Mouse (Mus musculus) naive thymus-derived CD4-positive, alpha-beta T cell, adult 2 months (primary cell): ENCODE results near the gene Zfp219.
"Not testable (repeated sequence)": the region's sequence is repeated elsewhere in the genome, so short reads cannot be mapped to it uniquely, and the experiment has no call there.

Source experiments
- DNase-seq: peaks from one replicate; pipeline ENCODE4 v3.0.0-alpha.2; 2011; ENCODE audit warnings: low read depth

Gene Zfp219

GRCm38 (mm10) chr14:52020486-52021137 lies at the start of gene Zfp219:
Gene Zfp219 (minus strand): TSS chr14:52020733.
- DNase-seq, result peak; percentile 75

DNA sequence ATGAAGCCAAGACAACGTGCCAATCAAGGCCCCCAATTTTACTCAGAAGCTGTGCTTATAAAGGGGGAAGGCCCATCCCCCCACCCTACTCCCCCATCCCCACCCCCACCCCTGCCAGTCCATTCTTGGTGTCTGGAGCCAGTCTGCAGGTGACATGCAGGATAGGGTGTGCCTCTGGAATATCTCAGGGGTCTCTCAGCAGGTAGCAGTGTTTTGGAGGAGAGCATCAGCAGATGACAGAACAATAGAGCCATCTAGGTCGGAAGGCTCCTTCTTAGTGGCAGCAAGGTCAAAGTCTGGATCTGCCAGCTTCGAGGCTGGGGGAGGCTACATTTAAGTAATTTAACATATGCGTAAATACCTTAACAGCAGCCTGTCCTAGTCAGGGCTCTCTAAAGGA lies 45.6 kb upstream of the Zfp219 start:
- no peak for DNase-seq

GRCm38 (mm10) chr14:52061798-52062197 lies 41.3 kb upstream of the Zfp219 start:
- DNase-seq, result no peak

- DNase-seq, result no peak
Observed at GRCm38 (mm10) chr14:52060800-52061199, 40.3 kb upstream of the Zfp219 start.

- DNase-seq, result no peak
Observed at GRCm38 (mm10) chr14:52059982-52060381, 39.4 kb upstream of the Zfp219 start.

GRCm38 (mm10) chr14:52052720-52053119 lies 32.2 kb upstream of the Zfp219 start:
- not testable (repeated sequence) for DNase-seq

- no peak for DNase-seq
Observed at GRCm38 (mm10) chr14:52045966-52046565, 25.5 kb upstream of the Zfp219 start.

DNA sequence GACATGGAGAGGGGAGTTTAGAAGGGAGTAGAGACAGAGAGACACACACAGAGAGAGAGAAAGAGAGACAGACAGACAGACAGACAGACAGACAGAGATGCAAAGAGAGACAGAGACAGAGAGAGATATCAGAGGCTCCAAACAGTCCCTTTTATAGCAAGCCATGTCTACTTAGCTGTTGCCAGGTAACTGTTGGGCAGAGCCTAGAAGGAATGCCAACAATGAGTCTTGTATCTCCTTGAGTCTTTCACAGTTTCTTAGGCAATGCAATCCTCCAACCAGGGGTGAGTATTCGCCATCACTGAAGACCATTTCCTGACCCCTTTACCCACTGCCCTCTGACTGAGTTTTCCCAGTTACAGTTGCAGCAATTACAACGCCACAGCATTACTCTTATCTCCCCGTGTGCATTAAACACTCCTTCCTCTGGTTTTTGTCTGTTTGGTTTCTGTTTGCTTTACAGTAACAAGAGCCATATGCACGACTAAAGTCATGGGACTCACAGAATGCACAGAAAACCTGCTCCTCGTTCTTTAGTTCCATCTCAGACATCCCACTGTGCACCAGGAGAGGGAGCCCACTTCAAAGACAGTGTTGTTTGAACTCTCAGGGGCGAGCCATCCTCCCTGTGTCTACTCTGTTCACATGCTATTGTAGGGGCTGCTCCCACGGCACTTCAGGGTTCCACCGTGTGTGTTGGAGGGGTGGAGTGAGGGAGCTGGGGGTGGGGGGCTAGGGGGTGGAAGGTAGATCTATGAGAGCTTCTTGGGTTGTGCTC lies 24.6 kb upstream of the Zfp219 start:
- peak; percentile 37 for DNase-seq

DNA sequence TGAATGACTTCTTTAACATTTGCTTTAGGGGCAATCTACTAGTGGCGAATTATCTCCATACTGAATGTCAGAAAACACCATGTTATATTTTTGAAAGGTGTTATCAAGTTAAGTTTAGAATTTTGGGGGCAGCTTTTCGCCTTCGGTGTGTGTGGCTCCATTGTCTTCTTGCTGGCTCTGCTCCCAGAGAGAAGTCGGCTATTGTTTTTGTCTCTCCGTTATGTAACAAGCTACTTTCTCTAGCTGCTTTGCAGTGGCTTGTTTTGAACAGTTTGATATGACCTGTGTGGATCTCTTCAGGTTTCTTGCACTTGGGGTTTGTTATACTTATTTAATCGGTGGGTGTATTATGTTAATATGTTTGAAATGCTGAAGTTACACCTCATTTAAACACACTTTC lies 22.9 kb upstream of the Zfp219 start:
- no peak for DNase-seq

GRCm38 (mm10) chr14:52042359-52042758 lies 21.8 kb upstream of the Zfp219 start, which contains the start of gene Olfr221:
Gene Olfr221 (minus strand): TSS chr14:52042459.
- DNase-seq, result not testable (repeated sequence)

DNA sequence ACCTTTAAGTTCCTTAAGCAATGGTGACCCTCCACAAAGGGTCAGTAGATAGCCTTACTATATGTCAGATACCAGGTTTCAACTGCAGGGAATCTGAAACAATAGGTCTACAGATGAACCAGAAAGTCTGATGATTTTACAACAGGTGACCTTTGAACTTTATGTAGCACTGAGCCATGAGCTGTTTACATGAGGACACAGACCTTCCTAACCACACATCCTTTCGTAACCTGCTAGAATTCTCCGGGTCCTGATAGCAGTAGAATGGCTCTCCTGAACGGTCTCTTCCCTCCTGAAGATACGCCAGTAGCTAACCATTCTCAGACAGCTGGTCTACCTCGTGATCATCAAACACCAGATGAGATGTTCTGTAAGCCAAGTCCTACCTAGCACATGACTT lies 18.8 kb upstream of the Zfp219 start:
- no peak for DNase-seq

- DNase-seq, result no peak
Observed at GRCm38 (mm10) chr14:52035926-52036325, 15.4 kb upstream of the Zfp219 start.

- no peak for DNase-seq
Observed at GRCm38 (mm10) chr14:52026342-52026741, 5.8 kb upstream of the Zfp219 start.

DNA sequence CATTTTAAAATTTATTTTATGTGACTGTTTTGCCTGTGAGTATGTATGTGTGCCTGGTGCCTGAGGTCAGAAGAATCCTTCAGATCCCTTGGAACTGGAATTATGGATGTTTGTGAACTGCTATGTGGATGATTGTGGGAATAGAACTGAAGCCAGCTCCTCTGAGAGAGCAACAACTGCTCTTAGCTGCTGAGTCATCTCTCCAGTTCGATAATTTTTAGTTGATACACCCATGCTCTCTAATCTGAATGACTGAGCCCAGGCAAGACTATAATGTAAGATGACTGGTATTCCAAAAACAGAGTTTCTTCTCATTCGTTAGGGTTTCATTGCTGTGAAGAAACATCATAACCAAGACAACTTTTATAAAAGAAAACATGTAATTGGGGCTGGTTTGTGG lies 3.6 kb upstream of the Zfp219 start:
- DNase-seq, result no peak

DNA sequence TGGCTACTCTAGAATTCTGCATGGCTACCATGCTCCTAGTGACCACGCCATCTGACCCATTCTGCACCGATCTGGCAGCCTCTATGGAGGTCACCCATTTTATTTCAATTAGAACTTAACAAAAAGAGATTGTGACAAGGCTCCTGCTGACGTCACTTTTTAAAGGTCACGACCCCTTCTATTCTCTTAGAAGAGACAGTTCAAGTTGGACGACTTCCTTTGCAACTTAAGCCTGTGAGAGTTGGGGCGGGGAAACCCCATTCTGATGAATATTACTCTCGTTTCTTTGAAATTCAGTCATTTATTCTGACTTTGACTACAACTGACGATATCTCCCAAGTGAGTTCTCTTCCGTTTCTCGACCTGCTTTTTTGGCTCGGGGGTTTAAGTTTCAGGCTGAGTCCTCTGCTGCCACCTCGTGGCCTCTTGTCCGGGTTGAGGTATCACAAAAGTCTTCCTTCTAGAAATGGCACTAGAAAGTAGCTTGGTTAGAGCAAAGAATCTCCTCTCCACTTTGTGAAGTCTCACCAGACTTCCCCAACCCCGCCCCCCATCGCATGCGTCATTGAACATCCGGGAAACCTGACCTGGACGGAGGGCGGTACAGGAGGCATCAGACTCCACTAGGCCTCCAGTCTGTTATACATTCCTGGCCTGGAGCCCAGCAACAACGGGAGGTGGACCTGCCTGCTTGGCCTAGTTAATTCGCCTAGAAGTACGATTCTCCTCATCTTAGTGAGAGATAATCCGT lies 2.4 kb upstream of the Zfp219 start:
- peak; percentile 95 for DNase-seq

DNA sequence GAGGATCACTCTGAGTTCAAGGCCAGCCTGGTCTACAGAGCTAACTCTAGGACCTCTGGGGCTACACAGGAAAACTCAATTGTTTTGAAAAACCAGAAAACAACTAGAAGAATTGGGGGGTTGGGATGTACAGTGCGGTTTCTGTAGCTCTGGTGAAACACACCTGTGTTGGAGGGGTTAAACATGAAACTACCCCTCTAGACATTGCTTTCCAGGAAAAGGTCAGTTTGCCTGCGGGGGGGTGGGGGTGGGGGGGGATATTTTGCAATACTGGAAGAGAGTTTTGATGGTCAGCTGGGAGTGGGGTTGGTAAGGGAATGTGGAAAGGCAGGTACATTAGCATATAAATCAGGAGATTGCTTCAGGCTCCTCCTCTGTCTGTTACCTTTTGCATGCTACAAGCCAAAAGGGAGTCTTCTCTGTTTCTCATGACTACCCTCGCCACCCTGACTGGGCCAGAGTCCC lies 1.7 kb upstream of the Zfp219 start:
- DNase-seq, result no peak

GRCm38 (mm10) chr14:52021568-52022212 lies 1.2 kb upstream of the Zfp219 start:
- DNase-seq, result no peak

DNA sequence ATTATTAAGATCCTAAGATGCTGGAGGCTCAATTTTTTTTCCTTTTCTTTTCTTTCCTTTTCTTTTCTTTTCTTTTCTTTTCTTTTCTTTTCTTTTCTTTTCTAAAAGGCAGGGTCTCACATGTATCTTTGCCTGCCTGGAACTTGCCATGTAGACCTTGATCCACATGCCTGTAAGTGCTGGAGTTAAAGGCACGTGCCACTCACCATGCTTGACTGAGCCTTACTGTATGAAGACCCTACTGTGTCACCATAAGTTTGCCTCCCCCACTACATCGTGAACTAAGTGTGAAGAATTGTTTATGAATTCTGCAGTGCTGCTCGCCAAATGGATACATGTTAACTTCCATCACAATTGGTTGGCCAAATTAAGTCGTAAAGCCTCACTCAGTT lies 601 bp upstream of the Zfp219 start:
- DNase-seq, result no peak

GRCm38 (mm10) chr14:52019590-52020340 lies 768 bp downstream of the Zfp219 start:
- peak; percentile 96 for DNase-seq

DNA sequence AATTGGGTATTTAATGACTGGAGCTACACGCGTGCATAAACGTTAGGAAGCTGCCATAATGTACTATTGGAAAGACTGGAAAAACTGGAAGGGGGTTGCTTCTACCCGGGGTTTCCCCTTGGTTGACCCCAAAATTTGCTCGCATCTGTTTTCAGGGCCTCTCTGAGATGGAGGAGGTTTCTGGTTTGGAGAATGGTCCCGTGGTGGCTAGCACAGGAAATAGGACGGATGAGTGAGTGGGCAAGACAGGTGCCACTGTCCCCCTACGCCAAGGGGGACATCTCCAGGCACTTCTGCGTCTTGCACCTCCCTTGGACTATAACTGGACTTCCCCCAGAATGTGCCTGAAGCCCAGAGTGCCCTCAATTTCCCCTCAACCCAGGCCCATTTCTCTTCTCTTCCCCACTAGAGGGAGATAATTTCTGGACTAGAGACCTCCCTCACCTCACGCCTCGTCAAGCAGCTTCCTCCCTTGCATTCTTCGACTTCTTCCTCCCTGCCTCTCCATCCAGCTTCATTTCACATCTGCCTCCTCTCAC lies 1.4 kb downstream of the Zfp219 start:
- DNase-seq, result no peak
